Mouse (Mus musculus) erythroblast, embryonic 14.5 days (primary cell): Measurements from ENCODE around the gene Fcer2a. TPM values are rescaled to one million over a fixed set of nuclear protein-coding genes. Genes with fewer than 3 reads are reported as not detected.

Experiments
- H3K27me3 ChIP-seq: 2 replicates; pipeline ENCODE4 v1.6.1; 2012; ENCODE audit warnings: inconsistent platforms; ENCODE audit not compliant: control insufficient read depth
- H3K36me3 ChIP-seq: 2 replicates; pipeline ENCODE4 v1.6.1; 2012; ENCODE audit warnings: mild to moderate bottlenecking, inconsistent platforms; ENCODE audit not compliant: control insufficient read depth
- H3K4me1 ChIP-seq: 2 replicates; pipeline ENCODE4 v1.6.1; 2012; ENCODE audit warnings: inconsistent platforms; ENCODE audit not compliant: control insufficient read depth
- H3K4me3 ChIP-seq: replicated peaks from 2 replicates; pipeline ENCODE3; 2012; ENCODE audit warnings: moderate library complexity, mild to moderate bottlenecking, inconsistent platforms
- H3K9me3 ChIP-seq: 2 replicates; pipeline ENCODE4 v1.6.1; 2012; ENCODE audit warnings: low read length, inconsistent platforms, mixed read lengths; ENCODE audit not compliant: control insufficient read depth
- GATA1 ChIP-seq: IDR thresholded peaks from 2 replicates; pipeline ENCODE4 v1.6.1; 2012; ENCODE audit warnings: low read length, inconsistent platforms, mixed read lengths
- TAL1 ChIP-seq: IDR thresholded peaks from 3 replicates; pipeline ENCODE4 v1.6.1; 2012; ENCODE audit warnings: low read length, inconsistent platforms, mixed read lengths
- polyA plus RNA-seq: library from polyadenylated mRNA; stranded (reverse); fragments of >175 nt; gene quantifications from 2 replicates; pipeline ENCODE4 v1.2.3, GENCODE M21; 2012

Gene Fcer2a
- polyA plus RNA-seq, 1 experiment, result not detected

- Histone ChIP-seq H3K9me3 (no peaks in the 10 kb centered on the region), H3K4me3 (no peak overlapping the region), H3K27me3 (peaks cover 11% of the 10 kb centered on the region), H3K36me3 (no peaks in the 10 kb centered on the region), H3K4me1 (no peaks in the 10 kb centered on the region)
- TF ChIP-seq TAL1, result no peak
- TF ChIP-seq GATA1, result no peak
Measured at GRCm38 (mm10) chr8:3660889-3661288, 33.1 kb downstream of the Fcer2a start.

- peaks cover 15% of the 10 kb centered on the region for H3K27me3 ChIP-seq
- H3K4me3 ChIP-seq, result no peak overlapping the region
Measured at GRCm38 (mm10) chr8:3656725-3657381, 37.1 kb downstream of the Fcer2a start.

GRCm38 (mm10) chr8:3655526-3655925, 38.4 kb downstream of the Fcer2a start, which contains the start of gene Retn:
Gene Retn, plus strand, starts transcription at chr8:3655770.
- Histone ChIP-seq H3K36me3 (no peaks in the 10 kb centered on the region), H3K9me3 (no peaks in the 10 kb centered on the region), H3K4me1 (no peaks in the 10 kb centered on the region), H3K4me3 (no peak within 1 kb of the TSS), H3K27me3 (peaks cover 15% of the 10 kb centered on the region)
- no peak for TF ChIP-seq GATA1
- TF ChIP-seq TAL1, result no peak

More at GRCm38 (mm10) chr8:3656725-3657381, 37.1 kb downstream of the Fcer2a start:
- Histone ChIP-seq H3K9me3 (no peaks in the 10 kb centered on the region), H3K36me3 (no peaks in the 10 kb centered on the region), H3K4me1 (no peaks in the 10 kb centered on the region)
- TF ChIP-seq TAL1 (no peak), GATA1 (no peak)

- Histone ChIP-seq H3K36me3 (no peaks in the 10 kb centered on the region), H3K27me3 (peaks cover 15% of the 10 kb centered on the region), H3K4me1 (no peaks in the 10 kb centered on the region), H3K4me3 (no peak overlapping the region), H3K9me3 (no peaks in the 10 kb centered on the region)
- TF ChIP-seq TAL1 (no peak), GATA1 (no peak)
Measured at GRCm38 (mm10) chr8:3654726-3655508, 39.1 kb downstream of the Fcer2a start.

GRCm38 (mm10) chr8:3652845-3653244, 41.1 kb downstream of the Fcer2a start:
- no peak for TF ChIP-seq TAL1
- TF ChIP-seq GATA1, result no peak

GRCm38 (mm10) chr8:3648990-3649389, 45.0 kb downstream of the Fcer2a start:
- Histone ChIP-seq H3K27me3 (no peaks in the 10 kb centered on the region), H3K9me3 (no peaks in the 10 kb centered on the region), H3K4me1 (peaks cover 5% of the 10 kb centered on the region), H3K36me3 (no peaks in the 10 kb centered on the region), H3K4me3 (no peak overlapping the region)
- TF ChIP-seq GATA1, result no peak
- no peak for TF ChIP-seq TAL1

More at GRCm38 (mm10) chr8:3652845-3653244, 41.1 kb downstream of the Fcer2a start:
- Histone ChIP-seq H3K9me3 (no peaks in the 10 kb centered on the region), H3K4me1 (no peaks in the 10 kb centered on the region), H3K27me3 (peaks cover 15% of the 10 kb centered on the region), H3K4me3 (no peak overlapping the region), H3K36me3 (no peaks in the 10 kb centered on the region)

GRCm38 (mm10) chr8:3648268-3648667, 45.7 kb downstream of the Fcer2a start:
- Histone ChIP-seq H3K4me1 (peaks cover 5% of the 10 kb centered on the region), H3K36me3 (no peaks in the 10 kb centered on the region), H3K4me3 (no peak overlapping the region), H3K9me3 (no peaks in the 10 kb centered on the region), H3K27me3 (no peaks in the 10 kb centered on the region)
- TF ChIP-seq GATA1 (no peak), TAL1 (no peak)

- H3K36me3 ChIP-seq, result peaks cover 3% of the 10 kb centered on the region
- H3K4me1 ChIP-seq, result peaks cover 5% of the 10 kb centered on the region
- H3K27me3 ChIP-seq, result no peaks in the 10 kb centered on the region
- TF ChIP-seq TAL1 (no peak), GATA1 (no peak)
- H3K9me3 ChIP-seq, result no peaks in the 10 kb centered on the region
- no peak overlapping the region for H3K4me3 ChIP-seq
Measured at GRCm38 (mm10) chr8:3647561-3647960, 46.4 kb downstream of the Fcer2a start.

- TF ChIP-seq TAL1, result no peak
- Histone ChIP-seq H3K9me3 (no peaks in the 10 kb centered on the region), H3K27me3 (no peaks in the 10 kb centered on the region), H3K36me3 (peaks cover 6% of the 10 kb centered on the region), H3K4me1 (peaks cover 5% of the 10 kb centered on the region), H3K4me3 (no peak overlapping the region)
Measured at GRCm38 (mm10) chr8:3646824-3647531, 47.0 kb downstream of the Fcer2a start.
